ENCODE assay signal across 8 mouse cellular contexts in genomic region chr4:105449046-105449860, GRCm38 (mm10).
DNase-seq lines count a peak whose midpoint lies in the region; ATAC-seq and TF ChIP-seq lines count a peak whose summit lies in the region.
"Had no signal": no experiment of that assay in that cellular context is flagged by ENCODE, and none has a peak within 500 bp of the region (broad histone marks: within the 10 kb centered on the region; RNA-seq: fewer than 3 reads in every experiment).

No protein-coding gene starts in this region.

- no peaks in the 10 kb centered on the region for H3K79me2 ChIP-seq in myocyte (ENCODE audit: control insufficient read depth, insufficient read depth)

- DNase-seq in forebrain, embryonic 11.5 days (ENCODE audit: low spot score), result peak; percentile 51
- DNase-seq in gastrocnemius, postnatal 36 days, result peak; percentile 50 to 54
- no peak for DNase-seq in spleen, adult 12 weeks (ENCODE audit: low spot score)
- no peak for DNase-seq in cerebellum, adult 9-10 months

- 0 out of 2 replicates have a peak overlapping the region, but pooled peaks have one; percentile 18 for H3K4me2 ChIP-seq in forebrain, embryonic 11.5 days (ENCODE audit: low read depth, low read length, severe bottlenecking)
- peak overlapping the region; percentile 39 for H3K4me2 ChIP-seq in myocyte (ENCODE audit: low read depth)
- H3K4me2 ChIP-seq: stomach, embryonic 15.5 days had no signal

- 43% methylated on average over 11 of the region's 11 CpGs for WGBS in forebrain, embryonic 11.5 days

- no peaks in the 10 kb centered on the region for H3K36me3 ChIP-seq in megakaryocyte, embryonic 14.5 days (replicated peaks; ENCODE audit: low read length)
- H3K36me3 ChIP-seq in forebrain, embryonic 11.5 days (ENCODE audit: control insufficient read depth, insufficient read depth, low read length), result no peaks in the 10 kb centered on the region
- no peaks in the 10 kb centered on the region for H3K36me3 ChIP-seq in myocyte (ENCODE audit: control insufficient read depth, insufficient read depth)
- H3K36me3 ChIP-seq: stomach, embryonic 15.5 days had no signal

- H3K27me3 ChIP-seq in megakaryocyte, embryonic 14.5 days (replicated peaks), result peaks cover 11% of the 10 kb centered on the region
- no peaks in the 10 kb centered on the region for H3K27me3 ChIP-seq in forebrain, embryonic 11.5 days (ENCODE audit: control insufficient read depth, insufficient read depth, low read length)
- H3K27me3 ChIP-seq in myocyte (ENCODE audit: control insufficient read depth, insufficient read depth, insufficient read length), result no peaks in the 10 kb centered on the region
- H3K27me3 ChIP-seq: stomach, embryonic 15.5 days had no signal

- H3ac ChIP-seq in myocyte (ENCODE audit: control insufficient read depth, insufficient read length), result no peak overlapping the region

- peaks cover 5% of the 10 kb centered on the region; the same call in 1 of the 2 replicates for H3K9me3 ChIP-seq in megakaryocyte, embryonic 14.5 days
- no peaks in the 10 kb centered on the region for H3K9me3 ChIP-seq in forebrain, embryonic 11.5 days (ENCODE audit: control insufficient read depth, low read length)
- H3K9me3 ChIP-seq: stomach, embryonic 15.5 days had no signal

- no peak overlapping the region; the same call in 1 of the 2 replicates for H3K9ac ChIP-seq in forebrain, embryonic 11.5 days (ENCODE audit: low read length)
- H3K9ac ChIP-seq: stomach, embryonic 15.5 days had no signal

- no peak for TF ChIP-seq POLR2A in myocyte (IDR thresholded peaks at IDR 0.05; ENCODE audit: insufficient read length, low read depth)

- intact Hi-C loops in gastrocnemius, postnatal 36 days (cut with DNase I), result no loop called here

- peaks cover 8% of the 10 kb centered on the region; the same call in 1 of the 2 replicates for H3K4me1 ChIP-seq in megakaryocyte, embryonic 14.5 days
- H3K4me1 ChIP-seq in forebrain, embryonic 11.5 days (replicated peaks; ENCODE audit: control insufficient read depth, insufficient read depth, low read length), result no peaks in the 10 kb centered on the region
- H3K4me1 ChIP-seq: stomach, embryonic 15.5 days had no signal

- peak overlapping the region; percentile 57 for H3K4me3 ChIP-seq in megakaryocyte, embryonic 14.5 days (replicated peaks)
- no peak overlapping the region for H3K4me3 ChIP-seq in forebrain, embryonic 11.5 days (ENCODE audit: low read depth, low read length)
- H3K4me3 ChIP-seq in myocyte, result no peak overlapping the region
- H3K4me3 ChIP-seq: stomach, embryonic 15.5 days had no signal

- no peak for ATAC-seq in megakaryocyte, adult 5-6 weeks (ENCODE audit: poor library complexity, severe bottlenecking)
- ATAC-seq in forebrain, embryonic 11.5 days (replicated peaks; ENCODE audit: low FRiP score), result peak; percentile 51; the same call in 1 of the 2 replicates

- H3K27ac ChIP-seq in forebrain, embryonic 11.5 days (ENCODE audit: low read depth, low read length), result peak overlapping the region; percentile 62
- H3K27ac ChIP-seq: stomach, embryonic 15.5 days had no signal

TF ChIP-seq in myocyte, 11 proteins besides CTCF, POLR2A, EP300 and RAD21:
- no peak for TF ChIP-seq TCF3 (IDR thresholded peaks at IDR 0.05; ENCODE audit: insufficient read length, low read depth)
- no peak for TF ChIP-seq SRF (IDR thresholded peaks at IDR 0.05; ENCODE audit: control insufficient read depth, insufficient read length, low read depth)

Comparison
In these comparisons a context has a peak if more than half of its experiments do, and no peak if none do; other contexts are left out.
1. DNase-seq: peak in forebrain, embryonic 11.5 days (single experiment) and gastrocnemius, postnatal 36 days (2 of 2); none in spleen, adult 12 weeks (single experiment) and cerebellum, adult 9-10 months (single experiment).